Mouse (Mus musculus): ENCODE measurements around the gene Hmgn1.

GRCm38 (mm10) chr16:96150995-96151394, 23.5 kb upstream of the Hmgn1 start:
- no peak for TF ChIP-seq CTCF (IDR thresholded peaks at IDR 0.05; ENCODE audit: control insufficient read depth, insufficient read depth, insufficient replicate concordance, low read depth, low read length)
- TF ChIP-seq POLR2A (IDR thresholded peaks at IDR 0.05; ENCODE audit: control insufficient read depth, low read depth, low read length) = no peak
